Mouse (Mus musculus): ENCODE results near the gene Atp13a2. TPM values are rescaled to one million over a fixed set of nuclear protein-coding genes. Genes with fewer than 3 reads are reported as not detected.

The Atp13a2 gene
- 70.8 and 80.3 TPM in 2 replicates for polyA plus RNA-seq (2012; rRNA removed)

- no peak for DNase-seq (ENCODE audit: low read depth)
Measured at GRCm38 (mm10) chr4:140986711-140987395, at the start of gene Atp13a2. TSS of gene Atp13a2 (plus strand) at chr4:140986873.

- no peak for DNase-seq (ENCODE audit: low read depth)
Measured at GRCm38 (mm10) chr4:140944356-140944755, 42.3 kb upstream of the Atp13a2 start.

DNA sequence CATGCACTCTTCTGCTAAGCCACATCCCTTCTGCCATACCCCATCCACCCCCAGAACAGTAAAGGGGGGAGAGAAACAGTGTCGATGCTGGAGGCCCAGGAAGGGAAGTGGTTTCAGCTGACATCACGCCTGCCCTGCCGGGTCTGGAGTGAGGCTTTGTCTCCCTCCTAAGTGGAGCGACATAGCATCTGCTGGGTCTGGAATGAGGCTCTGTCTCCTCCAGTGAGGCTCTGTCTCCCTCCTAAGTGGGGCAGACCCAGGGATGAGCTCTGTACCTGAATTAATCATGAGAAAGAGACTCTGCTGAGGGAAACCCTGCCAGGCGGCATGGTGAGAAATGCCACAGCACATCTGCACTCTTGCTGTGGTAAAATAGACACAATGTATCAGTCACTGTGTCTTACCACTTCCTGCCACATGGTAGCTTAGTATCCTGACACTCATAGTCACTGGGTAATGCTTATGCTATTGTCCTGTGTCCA lies 41.7 kb upstream of the Atp13a2 start:
- DNase-seq (ENCODE audit: low read depth): no peak

DNA sequence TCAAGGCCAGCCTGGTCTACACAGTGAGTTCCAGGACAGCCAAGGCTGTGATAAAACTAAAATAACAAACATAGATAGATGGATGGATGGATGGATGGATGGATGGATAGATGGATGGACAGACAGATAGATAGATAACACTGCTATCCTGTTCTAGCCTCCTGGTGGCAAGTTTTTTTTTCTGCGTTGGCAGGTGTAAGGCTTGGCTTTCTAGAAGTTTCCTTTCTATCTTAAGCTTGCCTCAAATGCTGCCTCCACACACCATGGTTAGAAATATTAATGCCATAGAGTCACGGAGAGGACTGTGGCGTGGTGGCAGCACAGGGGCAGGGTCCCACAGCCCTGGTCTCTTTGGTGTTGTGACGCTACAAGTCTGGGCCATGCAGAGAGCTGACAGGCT lies 41.1 kb upstream of the Atp13a2 start:
- no peak for DNase-seq (ENCODE audit: low read depth)

GRCm38 (mm10) chr4:140946048-140946447 lies 40.6 kb upstream of the Atp13a2 start:
- no peak for DNase-seq (ENCODE audit: low read depth)

- no peak for DNase-seq (ENCODE audit: low read depth)
Measured at GRCm38 (mm10) chr4:140946580-140947205, 40.0 kb upstream of the Atp13a2 start.

GRCm38 (mm10) chr4:140947487-140948440 lies 38.9 kb upstream of the Atp13a2 start:
- DNase-seq (ENCODE audit: low read depth): no peak

DNA sequence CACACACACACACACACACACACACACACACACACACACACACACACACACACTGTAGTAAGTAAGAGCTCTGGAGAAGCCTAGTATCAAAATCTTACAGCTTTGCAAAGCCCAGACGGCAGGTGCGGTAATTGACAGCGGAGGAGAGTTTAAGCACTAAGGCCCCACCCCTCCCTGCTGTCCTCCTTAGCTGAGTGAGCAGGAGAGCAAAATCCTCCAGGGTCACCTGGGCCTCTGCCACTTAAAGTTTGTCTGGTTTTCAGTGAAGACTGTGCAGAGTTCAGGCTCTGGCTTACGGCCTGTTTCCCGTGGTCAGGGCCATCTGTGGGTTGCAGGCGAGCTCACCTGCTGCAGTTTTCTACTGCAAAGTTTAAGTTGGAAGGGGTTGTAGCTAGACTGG lies 38.2 kb upstream of the Atp13a2 start:
- no peak for DNase-seq (ENCODE audit: low read depth)

- no peak for DNase-seq (ENCODE audit: low read depth)
Measured at GRCm38 (mm10) chr4:140949052-140949451, 37.6 kb upstream of the Atp13a2 start.

- no peak for DNase-seq (ENCODE audit: low read depth)
Measured at GRCm38 (mm10) chr4:140949616-140950015, 37.1 kb upstream of the Atp13a2 start.

- DNase-seq (ENCODE audit: low read depth): no peak
Measured at GRCm38 (mm10) chr4:140950574-140950973, 36.1 kb upstream of the Atp13a2 start.

GRCm38 (mm10) chr4:140951861-140952641 lies 34.6 kb upstream of the Atp13a2 start:
- no peak for DNase-seq (ENCODE audit: low read depth)

DNA sequence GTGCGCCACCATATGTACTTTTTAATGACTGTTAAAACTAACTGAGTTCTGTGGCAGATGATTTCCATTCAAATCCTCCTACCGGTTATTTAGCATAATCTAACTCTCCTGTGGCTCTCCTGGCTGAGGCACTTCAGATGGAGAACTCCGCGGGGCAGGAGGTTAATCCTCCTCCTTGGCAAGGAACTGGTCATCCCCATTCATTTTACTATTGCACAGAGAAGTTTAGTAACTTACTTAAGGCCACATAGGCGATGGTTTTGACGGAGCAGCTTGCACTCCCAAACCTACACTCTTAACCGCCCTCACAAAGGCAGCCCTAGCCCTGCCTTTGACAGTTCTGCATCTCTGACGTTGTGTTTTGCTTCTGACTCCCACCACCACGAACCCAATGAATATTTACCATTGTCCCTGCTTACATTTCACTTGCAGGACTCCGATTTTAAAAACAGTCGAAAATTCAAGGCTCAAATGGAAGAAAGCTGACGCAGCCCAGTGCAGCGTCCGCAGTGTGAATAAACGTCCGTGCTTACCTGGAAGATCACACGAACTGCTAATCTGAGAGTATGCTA lies 29.5 kb upstream of the Atp13a2 start:
- DNase-seq (ENCODE audit: low read depth): no peak

- DNase-seq (ENCODE audit: low read depth): no peak
Measured at GRCm38 (mm10) chr4:140957725-140958124, 28.9 kb upstream of the Atp13a2 start.

GRCm38 (mm10) chr4:140958319-140958718 lies 28.4 kb upstream of the Atp13a2 start:
- no peak for DNase-seq (ENCODE audit: low read depth)

- DNase-seq (ENCODE audit: low read depth): no peak
Measured at GRCm38 (mm10) chr4:140959128-140959679, 27.5 kb upstream of the Atp13a2 start.

GRCm38 (mm10) chr4:140959715-140960479 lies 26.8 kb upstream of the Atp13a2 start:
- no peak for DNase-seq (ENCODE audit: low read depth)

DNA sequence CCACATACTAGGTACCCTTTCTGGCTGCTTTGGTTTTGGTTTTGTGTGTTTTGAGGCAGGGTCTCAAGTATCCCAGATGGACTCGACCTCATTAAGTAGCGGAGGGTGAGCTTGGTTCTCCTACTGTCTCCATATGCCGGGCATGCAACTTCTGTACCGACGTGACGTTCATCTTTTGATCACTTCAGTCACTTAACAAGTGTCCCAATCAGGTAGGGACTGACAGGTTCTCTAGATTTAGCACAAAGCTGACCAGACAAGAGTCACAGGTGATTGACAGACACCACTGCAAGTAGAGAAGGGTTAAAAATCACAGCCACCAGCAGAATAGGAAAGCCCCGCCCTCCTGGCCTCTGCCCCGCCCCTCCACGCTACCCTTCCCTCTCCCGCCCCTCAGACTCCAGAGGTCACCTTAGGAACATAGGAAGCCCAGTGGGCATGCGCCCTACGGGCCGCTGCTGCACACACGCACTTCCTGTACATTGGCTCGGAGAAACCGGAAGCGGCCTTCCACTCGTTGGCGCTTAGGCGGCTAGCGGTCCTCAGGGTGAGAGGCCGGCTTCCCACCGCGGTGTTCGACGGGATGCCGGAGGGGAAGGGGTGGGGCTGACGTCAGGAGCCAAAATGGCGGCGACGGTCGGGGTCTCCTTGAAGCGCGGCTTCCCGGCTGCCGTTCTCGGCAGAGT lies 25.7 kb upstream of the Atp13a2 start, which contains the start of gene Sdhb:
Gene Sdhb, plus strand, starts transcription at position 423 of the 686 bp plus-strand sequence.
- peak; percentile 79 for DNase-seq (ENCODE audit: low read depth)

Data from gonadal fat pad, adult 2 months (tissue).